Mouse (Mus musculus) stomach, postnatal 0 days (tissue): ENCODE measurements around the gene Tubg1. TPM values are rescaled to one million over a fixed set of nuclear protein-coding genes. Genes with fewer than 3 reads are reported as not detected.
A peak's percentile ranks its signal among the peaks of the same experiment; 100 is the strongest.

Experiments
- ATAC-seq: fragments of 200-750 bp; cut with Nextera tagmentation; 2 replicates; pipeline ENCODE4 v1.8.0; 2017; ENCODE audit not compliant: low FRiP score, low TSS enrichment
- DNase-seq: peaks from one replicate; pipeline ENCODE4 v3.0.0-alpha.2; 2016; ENCODE audit warnings: low spot score
- H3K27ac ChIP-seq: fragments of 300-500 bp; sonication (generic); replicated peaks from 2 replicates; pipeline ENCODE4 v1.5.1; 2014; ENCODE audit warnings: mild to moderate bottlenecking, control low read depth
- H3K27me3 ChIP-seq: fragments of 300-500 bp; sonication (generic); 2 replicates; pipeline ENCODE4 v1.6.1; 2014; ENCODE audit warnings: low read length; ENCODE audit not compliant: control insufficient read depth, insufficient read depth
- H3K36me3 ChIP-seq: fragments of 300-500 bp; sonication (generic); 2 replicates; pipeline ENCODE4 v1.6.1; 2014; ENCODE audit warnings: low read length, mixed read lengths; ENCODE audit not compliant: control insufficient read depth, insufficient read depth
- H3K4me1 ChIP-seq: fragments of 300-500 bp; sonication (generic); replicated peaks from 2 replicates; pipeline ENCODE4 v1.6.1; 2014; ENCODE audit warnings: antibody characterized with exemption; ENCODE audit not compliant: control insufficient read depth, insufficient read depth
- H3K4me2 ChIP-seq: fragments of 300-500 bp; sonication (generic); replicated peaks from 2 replicates; pipeline ENCODE4 v1.6.1; 2014; ENCODE audit warnings: low read depth, mild to moderate bottlenecking, control low read depth, moderate library complexity
- H3K4me3 ChIP-seq: fragments of 300-500 bp; sonication (generic); 2 replicates; pipeline ENCODE4 v1.5.1; 2014; ENCODE audit warnings: low read depth, low read length, control low read depth
- H3K9ac ChIP-seq: fragments of 300-500 bp; sonication (generic); 2 replicates; pipeline ENCODE4 v1.6.1; 2014; ENCODE audit warnings: mild to moderate bottlenecking, low read length, control low read depth, mixed read lengths
- H3K9me3 ChIP-seq: fragments of 300-500 bp; sonication (generic); 2 replicates; pipeline ENCODE4 v1.6.1; 2016; ENCODE audit warnings: low read length; ENCODE audit not compliant: control insufficient read depth
- CTCF ChIP-seq: IDR thresholded peaks from 2 replicates; pipeline ENCODE4 v1.5.1; 2016; ENCODE audit warnings: antibody characterized with exemption, low read depth, mild to moderate bottlenecking, moderate library complexity
- EP300 ChIP-seq: optimal IDR thresholded peaks from 2 replicates; pipeline ENCODE3; 2016; ENCODE audit warnings: antibody characterized with exemption
- WGBS: fragments of 180-500 bp; shearing (Covaris S2); extraction: QIAGEN DNeasy Blood & Tissue Kit; methylation state at CpG from one replicate; pipeline ENCODE4 v1.1.7; 2014; 5-methylcytosine and 5-hydroxymethylcytosine counted together
- polyA plus RNA-seq: library from polyadenylated mRNA; unstranded; fragments of >200 nt; fragmentation: Nextera tagmentation; extraction: Ambion mirVana; gene quantifications from 2 replicates; pipeline ENCODE4 v1.2.1, GENCODE M21; 2015

Gene Tubg1
- polyA plus RNA-seq, 1 experiment from 2014 or later, result 29.8 TPM

- TF ChIP-seq CTCF, result peak; percentile 38; the same call in 1 of the 2 replicates
- TF ChIP-seq EP300, result no peak
- Histone ChIP-seq H3K27me3 (no peaks in the 10 kb centered on the region), H3K9ac (peak within 1 kb of the TSS; percentile 82), H3K4me1 (peaks cover 20% of the 10 kb centered on the region), H3K36me3 (peaks cover 17% of the 10 kb centered on the region), H3K4me2 (peak within 1 kb of the TSS; percentile 80), H3K9me3 (no peaks in the 10 kb centered on the region), H3K27ac (peak within 1 kb of the TSS; percentile 95), H3K4me3 (peak within 1 kb of the TSS; percentile 83)
- ATAC-seq (peak; percentile 91), DNase-seq (peak; percentile 98)
- under 1% methylated on average over 40 of the region's 50 CpGs for WGBS
Observed at GRCm38 (mm10) chr11:101170811-101171610, 51.3 kb downstream of the Tubg1 start, which contains the start of gene Plekhh3. Gene Plekhh3, minus strand, starts transcription at chr11:101171351.

- no peaks in the 10 kb centered on the region for H3K9me3 ChIP-seq
- DNase-seq, result peak; percentile 76
- H3K36me3 ChIP-seq, result peaks cover 11% of the 10 kb centered on the region
- TF ChIP-seq EP300 (peak; percentile 49), CTCF (no peak)
- peak; percentile 58 for ATAC-seq
- 0% methylated on average over 31 of the region's 31 CpGs for WGBS
- H3K4me3 ChIP-seq, result peak overlapping the region; percentile 58
- peak overlapping the region; percentile 95 for H3K27ac ChIP-seq
- peak overlapping the region; percentile 73 for H3K4me2 ChIP-seq
- peak overlapping the region; percentile 65 for H3K9ac ChIP-seq
- no peaks in the 10 kb centered on the region for H3K27me3 ChIP-seq
- H3K4me1 ChIP-seq, result peaks cover 22% of the 10 kb centered on the region
Observed at GRCm38 (mm10) chr11:101171721-101172433, 52.1 kb downstream of the Tubg1 start.

GRCm38 (mm10) chr11:101172434-101172815 is 52.7 kb downstream of the Tubg1 start:
- 8% methylated on average over 5 of the region's 5 CpGs for WGBS
- Histone ChIP-seq H3K4me1 (peaks cover 22% of the 10 kb centered on the region), H3K4me3 (peak overlapping the region; percentile 58), H3K27me3 (no peaks in the 10 kb centered on the region), H3K9ac (peak overlapping the region; percentile 65), H3K36me3 (peaks cover 7% of the 10 kb centered on the region), H3K27ac (peak overlapping the region; percentile 95), H3K4me2 (peak overlapping the region; percentile 73), H3K9me3 (no peaks in the 10 kb centered on the region)
- DNase-seq (no peak), ATAC-seq (no peak)
- TF ChIP-seq EP300 (no peak), CTCF (no peak)

GRCm38 (mm10) chr11:101173112-101173511 is 53.4 kb downstream of the Tubg1 start:
- Histone ChIP-seq H3K9me3 (no peaks in the 10 kb centered on the region), H3K4me3 (peak overlapping the region; percentile 38), H3K4me1 (peaks cover 22% of the 10 kb centered on the region), H3K36me3 (peaks cover under 1% of the 10 kb centered on the region; the same call in 1 of the 2 replicates), H3K27me3 (no peaks in the 10 kb centered on the region), H3K27ac (peak overlapping the region; percentile 87), H3K4me2 (peak overlapping the region; percentile 73), H3K9ac (peak overlapping the region; percentile 14; the same call in 1 of the 2 replicates)
- peak; percentile 92 for DNase-seq
- WGBS, result 5% methylated on average over 11 of the region's 11 CpGs
- no peak for ATAC-seq
- TF ChIP-seq CTCF (no peak), EP300 (no peak)

- peak; percentile 97 for TF ChIP-seq CTCF
- no peak for TF ChIP-seq EP300
- Histone ChIP-seq H3K27me3 (no peaks in the 10 kb centered on the region), H3K4me1 (peaks cover 22% of the 10 kb centered on the region), H3K9ac (peak overlapping the region; percentile 54), H3K4me3 (peak overlapping the region; percentile 38), H3K27ac (peak overlapping the region; percentile 87), H3K36me3 (no peaks in the 10 kb centered on the region), H3K4me2 (peak overlapping the region; percentile 73), H3K9me3 (no peaks in the 10 kb centered on the region)
- WGBS, result 3% methylated on average over 61 of the region's 61 CpGs
- ATAC-seq (peak; percentile 61), DNase-seq (peak; percentile 80)
Observed at GRCm38 (mm10) chr11:101173631-101174388, 54.1 kb downstream of the Tubg1 start.
